Mouse (Mus musculus) limb, embryonic 12.5 days (tissue): ENCODE results near the gene Fastkd5. TPM values are rescaled to one million over a fixed set of nuclear protein-coding genes. Genes with fewer than 3 reads are reported as not detected.

Experiments
- ATAC-seq: fragments of 200-750 bp; cut with Nextera tagmentation; 2 replicates; pipeline ENCODE4 v1.8.0; 2017; ENCODE audit warnings: low read depth, moderate TSS enrichment; ENCODE audit not compliant: insufficient number of reproducible peaks, insufficient read depth, low FRiP score, low TSS enrichment
- H3K27ac ChIP-seq: fragments of 300-500 bp; sonication (generic); 2 replicates; pipeline ENCODE4 v1.5.1; 2016; ENCODE audit warnings: mild to moderate bottlenecking, moderate library complexity
- H3K27me3 ChIP-seq: fragments of 300-500 bp; sonication (generic); 2 replicates; pipeline ENCODE4 v1.6.1; 2016; ENCODE audit warnings: mild to moderate bottlenecking, moderate library complexity
- H3K36me3 ChIP-seq: fragments of 300-500 bp; sonication (generic); 2 replicates; pipeline ENCODE4 v1.6.1; 2016; ENCODE audit warnings: mild to moderate bottlenecking, moderate library complexity
- H3K4me1 ChIP-seq: fragments of 300-500 bp; sonication (generic); replicated peaks from 2 replicates; pipeline ENCODE4 v1.6.1; 2016
- H3K4me2 ChIP-seq: fragments of 300-500 bp; sonication (generic); 2 replicates; pipeline ENCODE4 v1.6.1; 2016; ENCODE audit warnings: mild to moderate bottlenecking, moderate library complexity
- H3K4me3 ChIP-seq: fragments of 300-500 bp; sonication (generic); replicated peaks from 2 replicates; pipeline ENCODE4 v1.5.1; 2016; ENCODE audit warnings: mild to moderate bottlenecking
- H3K9ac ChIP-seq: fragments of 300-500 bp; sonication (generic); replicated peaks from 2 replicates; pipeline ENCODE4 v1.6.1; 2016; ENCODE audit warnings: mild to moderate bottlenecking, moderate library complexity
- H3K9me3 ChIP-seq: fragments of 300-500 bp; sonication (generic); 2 replicates; pipeline ENCODE4 v1.6.1; 2016; ENCODE audit warnings: mild to moderate bottlenecking, moderate library complexity
- WGBS: fragments of 180-500 bp; shearing (Covaris S2); methylation state at CpG from one replicate; pipeline ENCODE4 v1.1.7; 2016; 5-methylcytosine and 5-hydroxymethylcytosine counted together
- polyA plus RNA-seq: library from polyadenylated mRNA; unstranded; fragments of >200 nt; fragmentation: Nextera tagmentation; extraction: Ambion mirVana; gene quantifications from 2 replicates; pipeline ENCODE4 v1.2.1, GENCODE M21; 2016

Fastkd5 gene
- polyA plus RNA-seq, 1 experiment from 2014 or later, result 20.3 TPM

DNA sequence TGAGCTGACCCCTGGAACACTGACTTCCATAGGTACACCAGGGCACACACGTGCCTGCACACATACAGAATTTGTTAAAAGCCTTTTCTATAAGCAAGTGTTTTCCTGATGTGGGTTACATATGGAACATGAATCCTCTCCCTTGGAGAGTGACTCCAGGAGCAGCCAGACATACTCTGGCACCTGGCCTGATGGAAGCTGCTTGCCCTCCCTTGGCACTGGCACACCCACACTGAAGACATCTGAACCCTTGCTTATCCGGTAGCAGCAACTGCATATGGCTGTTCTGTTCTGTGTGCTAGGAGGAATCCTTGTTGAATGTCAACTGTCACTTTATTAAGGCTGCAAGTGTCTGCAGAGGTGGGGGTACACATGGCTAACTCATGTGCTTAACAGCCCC lies 38.8 kb downstream of the Fastkd5 start:
- Histone ChIP-seq H3K36me3 (peaks cover 45% of the 10 kb centered on the region), H3K4me2 (no peak overlapping the region)
- WGBS, result 96% methylated on average over 2 of the region's 2 CpGs

DNA sequence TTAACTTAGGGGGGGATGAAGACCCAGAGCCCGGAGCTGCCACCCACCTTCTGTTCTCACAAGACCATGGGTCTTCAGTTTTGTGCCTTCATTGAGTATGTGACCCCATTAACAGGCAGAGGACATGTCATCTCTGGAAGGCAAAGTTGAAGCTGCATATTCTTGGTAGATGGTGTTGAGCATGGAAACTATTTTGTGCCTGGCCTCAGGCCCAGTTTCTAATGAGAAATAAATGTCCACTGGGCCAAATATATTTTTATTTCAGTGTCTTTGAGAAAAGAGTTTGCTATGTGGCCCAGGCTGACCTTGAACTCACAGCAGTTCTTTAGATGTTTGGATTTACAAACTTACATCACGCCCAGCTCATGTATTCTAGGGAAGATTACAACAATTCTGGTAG lies 40.1 kb downstream of the Fastkd5 start:
- Histone ChIP-seq H3K9ac (no peak overlapping the region), H3K27ac (no peak overlapping the region), H3K9me3 (no peaks in the 10 kb centered on the region), H3K4me1 (no peaks in the 10 kb centered on the region), H3K27me3 (peaks cover 12% of the 10 kb centered on the region; the same call in 1 of the 2 replicates), H3K36me3 (peaks cover 32% of the 10 kb centered on the region), H3K4me2 (no peak overlapping the region), H3K4me3 (no peak overlapping the region)
- ATAC-seq, result no peak
- 93% methylated on average over 2 of the region's 2 CpGs for WGBS

More for the DNA sequence above, 38.8 kb downstream of the Fastkd5 start:
- Histone ChIP-seq H3K4me1 (no peaks in the 10 kb centered on the region), H3K27me3 (no peaks in the 10 kb centered on the region), H3K27ac (no peak overlapping the region), H3K9me3 (no peaks in the 10 kb centered on the region), H3K9ac (no peak overlapping the region), H3K4me3 (no peak overlapping the region)
- no peak for ATAC-seq

- Histone ChIP-seq H3K9me3 (no peaks in the 10 kb centered on the region), H3K27ac (no peak overlapping the region), H3K4me2 (no peak overlapping the region), H3K4me1 (no peaks in the 10 kb centered on the region), H3K36me3 (peaks cover 31% of the 10 kb centered on the region), H3K4me3 (no peak overlapping the region), H3K9ac (no peak overlapping the region), H3K27me3 (peaks cover 18% of the 10 kb centered on the region)
- ATAC-seq, result no peak
- 83% methylated on average over 4 of the region's 4 CpGs for WGBS
Observed at GRCm38 (mm10) chr2:130589157-130589556, 40.7 kb downstream of the Fastkd5 start.

DNA sequence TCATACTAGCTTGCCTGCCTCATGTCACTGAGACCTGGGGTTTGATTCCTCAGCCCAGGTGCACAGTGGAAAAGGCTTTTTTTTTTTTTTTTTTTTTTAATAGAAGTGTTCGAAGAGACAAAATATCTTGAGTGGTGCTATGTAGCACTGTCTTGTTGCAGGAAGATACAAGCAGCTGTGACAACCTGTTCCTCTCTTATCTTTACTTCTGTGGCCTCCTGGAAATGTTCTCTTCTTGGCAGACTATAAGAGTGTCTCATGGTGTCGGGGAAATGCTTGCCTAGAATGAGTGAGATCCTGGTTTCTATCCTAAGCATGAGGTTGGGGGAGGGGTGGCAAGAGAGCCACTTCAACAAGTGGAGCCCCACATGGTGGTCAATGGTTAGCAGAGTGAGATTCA lies 41.5 kb downstream of the Fastkd5 start:
- no peaks in the 10 kb centered on the region for H3K9me3 ChIP-seq
- no peaks in the 10 kb centered on the region for H3K4me1 ChIP-seq
- peaks cover 24% of the 10 kb centered on the region for H3K27me3 ChIP-seq
- no peak overlapping the region for H3K27ac ChIP-seq
- H3K4me3 ChIP-seq, result no peak overlapping the region
- no peak overlapping the region for H3K9ac ChIP-seq
- no peak overlapping the region for H3K4me2 ChIP-seq
- 76% methylated on average over 2 of the region's 2 CpGs for WGBS
- ATAC-seq, result no peak
- peaks cover 26% of the 10 kb centered on the region for H3K36me3 ChIP-seq

DNA sequence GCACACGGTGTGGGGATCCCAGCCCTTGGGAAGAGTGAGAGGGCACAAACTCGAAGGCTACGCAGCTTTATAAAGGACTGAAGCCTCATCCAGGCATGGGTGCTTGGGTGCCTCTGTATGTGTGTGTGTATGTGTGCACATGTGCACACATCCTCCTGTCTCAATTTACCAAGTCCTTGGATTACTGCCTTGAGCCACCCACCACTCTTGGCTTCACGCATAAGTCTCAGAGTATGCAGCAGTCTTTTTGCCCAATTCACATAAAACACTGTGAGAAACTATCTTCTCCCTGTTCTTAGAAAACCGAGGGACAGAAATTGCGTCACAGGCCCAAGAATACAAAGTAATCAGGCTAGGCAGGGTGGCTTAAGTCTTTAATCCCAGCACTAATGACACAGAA lies 43.8 kb downstream of the Fastkd5 start:
- peaks cover 10% of the 10 kb centered on the region for H3K36me3 ChIP-seq
- no peaks in the 10 kb centered on the region for H3K9me3 ChIP-seq
- WGBS, result 81% methylated on average over 6 of the region's 6 CpGs
- no peak for ATAC-seq
- no peak overlapping the region for H3K9ac ChIP-seq
- no peak overlapping the region for H3K4me3 ChIP-seq
- H3K4me2 ChIP-seq, result no peak overlapping the region
- H3K27me3 ChIP-seq, result peaks cover 48% of the 10 kb centered on the region
- no peak overlapping the region for H3K27ac ChIP-seq
- peaks cover 2% of the 10 kb centered on the region for H3K4me1 ChIP-seq

- WGBS, result 83% methylated on average over 10 of the region's 10 CpGs
- H3K4me1 ChIP-seq, result peaks cover 8% of the 10 kb centered on the region
- no peak for ATAC-seq
- H3K4me2 ChIP-seq, result no peak overlapping the region
- no peaks in the 10 kb centered on the region for H3K36me3 ChIP-seq
- peaks cover 68% of the 10 kb centered on the region for H3K27me3 ChIP-seq
- no peak overlapping the region for H3K9ac ChIP-seq
- no peak overlapping the region for H3K27ac ChIP-seq
- H3K9me3 ChIP-seq, result no peaks in the 10 kb centered on the region
- H3K4me3 ChIP-seq, result no peak overlapping the region
Observed at GRCm38 (mm10) chr2:130583902-130584560, 45.8 kb downstream of the Fastkd5 start.

DNA sequence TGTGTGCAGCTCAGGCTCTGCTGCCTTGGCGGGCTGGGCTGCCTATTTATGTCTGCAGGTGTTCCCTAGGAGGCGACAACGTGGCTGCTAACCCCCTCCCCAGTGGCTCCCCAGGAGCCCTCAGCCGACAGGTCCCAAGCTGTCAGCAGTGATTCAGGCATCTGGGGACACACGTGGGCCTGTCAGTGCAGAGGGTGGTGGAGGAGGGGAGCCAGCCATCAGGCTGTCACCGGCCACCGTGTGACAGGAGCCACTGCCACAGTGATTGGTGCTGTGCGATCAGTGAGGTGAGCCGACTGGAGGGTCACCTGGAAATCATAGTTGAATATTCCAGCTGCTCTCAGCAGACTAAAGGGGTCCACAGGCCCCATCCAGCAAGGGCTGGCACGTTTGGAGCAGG lies 47.3 kb downstream of the Fastkd5 start, which contains the start of gene Avp:
Gene Avp (minus strand): TSS at position 3 of the 400 bp plus-strand sequence.
- 37% methylated on average over 10 of the region's 10 CpGs for WGBS

GRCm38 (mm10) chr2:130581201-130581600 lies 48.6 kb downstream of the Fastkd5 start:
- 4% methylated on average over 16 of the region's 16 CpGs for WGBS
- no peak for ATAC-seq
- Histone ChIP-seq H3K4me2 (peak overlapping the region; percentile 59), H3K9ac (0 out of 2 replicates have a peak overlapping the region, but pooled peaks have one; percentile 42), H3K9me3 (no peaks in the 10 kb centered on the region; the same call in 1 of the 2 replicates), H3K27me3 (peaks cover 96% of the 10 kb centered on the region), H3K4me1 (peaks cover 17% of the 10 kb centered on the region), H3K27ac (no peak overlapping the region), H3K36me3 (no peaks in the 10 kb centered on the region), H3K4me3 (peak overlapping the region; percentile 39)

More for the DNA sequence above, 47.3 kb downstream of the Fastkd5 start, which contains the start of gene Avp:
- no peaks in the 10 kb centered on the region for H3K36me3 ChIP-seq
- peaks cover 10% of the 10 kb centered on the region for H3K4me1 ChIP-seq
- no peaks in the 10 kb centered on the region; the same call in 1 of the 2 replicates for H3K9me3 ChIP-seq
- no peak within 1 kb of the TSS for H3K9ac ChIP-seq
- no peak within 1 kb of the TSS; the same call in 1 of the 2 replicates for H3K4me3 ChIP-seq
- peaks cover 83% of the 10 kb centered on the region for H3K27me3 ChIP-seq
- peak within 1 kb of the TSS; percentile 59; the same call in 1 of the 2 replicates for H3K4me2 ChIP-seq
- ATAC-seq, result no peak
- H3K27ac ChIP-seq, result no peak within 1 kb of the TSS

- Histone ChIP-seq H3K9ac (no peak overlapping the region), H3K27ac (no peak overlapping the region), H3K4me2 (no peak overlapping the region), H3K4me1 (peaks cover 19% of the 10 kb centered on the region), H3K9me3 (no peaks in the 10 kb centered on the region; the same call in 1 of the 2 replicates), H3K27me3 (peaks cover 99% of the 10 kb centered on the region), H3K4me3 (no peak overlapping the region), H3K36me3 (no peaks in the 10 kb centered on the region)
- WGBS, result 10% methylated on average over 8 of the region's 8 CpGs
- ATAC-seq, result no peak
Observed at GRCm38 (mm10) chr2:130579791-130580190, 50.0 kb downstream of the Fastkd5 start.

DNA sequence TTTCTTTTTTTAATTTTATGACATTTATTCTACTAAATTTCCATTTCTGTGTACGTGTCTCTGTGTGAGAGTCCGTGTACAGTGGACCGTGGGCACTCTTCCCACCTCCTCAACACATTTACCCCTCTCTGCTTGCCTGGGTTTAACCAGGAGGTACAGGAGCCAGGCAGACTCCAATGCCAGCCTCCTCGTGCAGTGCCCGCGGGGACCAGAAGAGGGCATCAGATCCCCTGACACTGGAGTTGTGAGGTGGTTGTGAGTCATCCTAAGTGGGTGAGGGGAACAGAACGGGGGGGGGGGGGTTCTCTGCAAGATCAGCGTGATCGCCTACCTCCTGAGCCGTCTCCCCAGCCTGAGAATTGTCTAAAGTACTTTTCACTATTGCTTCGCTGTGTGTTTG lies 51.7 kb downstream of the Fastkd5 start:
- Histone ChIP-seq H3K27me3 (peaks cover 98% of the 10 kb centered on the region), H3K27ac (no peak overlapping the region), H3K9me3 (no peaks in the 10 kb centered on the region; the same call in 1 of the 2 replicates), H3K4me2 (no peak overlapping the region), H3K9ac (no peak overlapping the region), H3K4me1 (peaks cover 19% of the 10 kb centered on the region), H3K4me3 (no peak overlapping the region), H3K36me3 (no peaks in the 10 kb centered on the region)
- 12% methylated on average over 11 of the region's 11 CpGs for WGBS
- no peak for ATAC-seq

DNA sequence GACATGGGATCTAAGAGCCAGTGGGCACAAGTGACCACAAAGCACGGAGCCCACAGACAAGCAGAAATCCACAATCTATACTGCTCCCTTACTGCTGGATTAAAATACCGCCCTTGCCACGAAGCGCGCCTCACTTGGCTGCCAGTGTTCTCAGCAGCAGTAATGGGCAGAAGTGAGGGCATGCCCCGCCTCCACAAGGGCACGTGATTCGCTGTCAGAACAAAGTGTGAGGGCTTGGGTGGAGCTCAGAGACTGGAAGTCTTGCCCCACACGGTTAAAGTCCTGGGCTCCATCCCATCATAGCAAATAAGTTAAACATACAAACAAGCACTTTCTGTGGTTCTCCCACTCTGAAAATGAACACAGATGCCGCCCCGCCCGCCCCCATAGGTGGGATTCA lies 52.2 kb downstream of the Fastkd5 start:
- Histone ChIP-seq H3K27me3 (peaks cover 93% of the 10 kb centered on the region), H3K36me3 (no peaks in the 10 kb centered on the region), H3K4me3 (peak overlapping the region; percentile 35), H3K4me2 (peak overlapping the region; percentile 7), H3K9me3 (no peaks in the 10 kb centered on the region; the same call in 1 of the 2 replicates), H3K27ac (no peak overlapping the region), H3K9ac (no peak overlapping the region), H3K4me1 (peaks cover 19% of the 10 kb centered on the region)
- 5% methylated on average over 12 of the region's 12 CpGs for WGBS
- no peak for ATAC-seq
